ENCODE assay signal across 8 mouse cellular contexts in genomic region chr11:113683627-113683956, GRCm38 (mm10). TPM values are rescaled to one million over a fixed set of nuclear protein-coding genes. Genes with fewer than 3 reads are reported as not detected.
DNase-seq lines count a peak whose midpoint lies in the region; ATAC-seq and TF ChIP-seq lines count a peak whose summit lies in the region.

No protein-coding gene starts in this region.

- no peaks in the 10 kb centered on the region for H3K9me3 ChIP-seq in embryonic facial prominence, embryonic 12.5 days
- no peaks in the 10 kb centered on the region for H3K9me3 ChIP-seq in intestine, embryonic 16.5 days (ENCODE audit: control insufficient read depth, low read length)
- H3K9me3 ChIP-seq in neural tube, embryonic 12.5 days, result no peaks in the 10 kb centered on the region

- H3K27ac ChIP-seq in left cerebral cortex, adult 2 months, result peak overlapping the region; percentile 93
- peak overlapping the region; percentile 97 for H3K27ac ChIP-seq in embryonic facial prominence, embryonic 12.5 days
- peak overlapping the region; percentile 97 for H3K27ac ChIP-seq in intestine, embryonic 16.5 days (ENCODE audit: low read length)
- peak overlapping the region; percentile 79 for H3K27ac ChIP-seq in neural tube, embryonic 12.5 days

- ATAC-seq in embryonic facial prominence, embryonic 12.5 days (ENCODE audit: insufficient number of reproducible peaks, insufficient read depth, low FRiP score, low TSS enrichment), result peak; percentile 68; the same call in 1 of the 2 replicates
- no peak; the same call in 1 of the 2 replicates for ATAC-seq in intestine, embryonic 16.5 days
- peak; percentile 65; the same call in 1 of the 2 replicates for ATAC-seq in neural tube, embryonic 12.5 days (ENCODE audit: low FRiP score, low read depth)

- peaks cover 26% of the 10 kb centered on the region for H3K4me1 ChIP-seq in embryonic facial prominence, embryonic 12.5 days
- peaks cover 23% of the 10 kb centered on the region for H3K4me1 ChIP-seq in intestine, embryonic 16.5 days (ENCODE audit: control insufficient read depth, insufficient read depth, low read length)
- H3K4me1 ChIP-seq in neural tube, embryonic 12.5 days, result peaks cover 41% of the 10 kb centered on the region

- peaks cover 10% of the 10 kb centered on the region for H3K36me3 ChIP-seq in embryonic facial prominence, embryonic 12.5 days
- peaks cover 10% of the 10 kb centered on the region for H3K36me3 ChIP-seq in intestine, embryonic 16.5 days (ENCODE audit: control insufficient read depth, insufficient read depth, low read length)
- H3K36me3 ChIP-seq in neural tube, embryonic 12.5 days, result peaks cover 9% of the 10 kb centered on the region

- H3K4me3 ChIP-seq in left cerebral cortex, adult 2 months, result peak overlapping the region; percentile 75
- peak overlapping the region; percentile 99 for H3K4me3 ChIP-seq in embryonic facial prominence, embryonic 12.5 days
- H3K4me3 ChIP-seq in intestine, embryonic 16.5 days (ENCODE audit: low read length), result peak overlapping the region; percentile 93
- peak overlapping the region; percentile 87 for H3K4me3 ChIP-seq in neural tube, embryonic 12.5 days

- under 1% methylated on average over 32 of the region's 38 CpGs for WGBS in embryonic facial prominence, embryonic 12.5 days
- WGBS in intestine, embryonic 16.5 days, result 0% methylated on average over 35 of the region's 38 CpGs
- WGBS in neural tube, embryonic 12.5 days, result under 1% methylated on average over 37 of the region's 38 CpGs

- peak overlapping the region; percentile 93 for H3K9ac ChIP-seq in embryonic facial prominence, embryonic 12.5 days
- peak overlapping the region; percentile 91 for H3K9ac ChIP-seq in intestine, embryonic 16.5 days (ENCODE audit: low read depth, low read length)
- peak overlapping the region; percentile 81 for H3K9ac ChIP-seq in neural tube, embryonic 12.5 days

- no peaks in the 10 kb centered on the region for H3K27me3 ChIP-seq in embryonic facial prominence, embryonic 12.5 days
- no peaks in the 10 kb centered on the region for H3K27me3 ChIP-seq in intestine, embryonic 16.5 days (replicated peaks; ENCODE audit: control insufficient read depth, insufficient read depth, low read length)
- no peaks in the 10 kb centered on the region for H3K27me3 ChIP-seq in neural tube, embryonic 12.5 days (replicated peaks)

- no peak for TF ChIP-seq CTCF in left cerebral cortex, adult 2 months (IDR thresholded peaks at IDR 0.05)

- no peak for DNase-seq in left cerebral cortex, adult 2 months (ENCODE audit: extremely low spot score in 1 of 2, low spot score in 2 of 2)
- no peak for DNase-seq in left cerebral cortex, adult 8-10 months (ENCODE audit: low spot score in 2 of 2)
- no peak for DNase-seq in right cerebral cortex, postnatal 14 days
- no peak for DNase-seq in right cerebral cortex, adult 2 months (ENCODE audit: low spot score in 2 of 2)
- DNase-seq in yolk sac, embryonic 10.5 days (ENCODE audit: low spot score), result no peak

- H3K4me2 ChIP-seq in embryonic facial prominence, embryonic 12.5 days (replicated peaks), result peak overlapping the region; percentile 81
- H3K4me2 ChIP-seq in intestine, embryonic 16.5 days (ENCODE audit: low read depth, low read length), result peak overlapping the region; percentile 79
- peak overlapping the region; percentile 90 for H3K4me2 ChIP-seq in neural tube, embryonic 12.5 days (replicated peaks)

- intact Hi-C loops in left cerebral cortex, adult 2 months (cut with DNase I), result no loop called here

RNA-seq across cellular contexts. Expression of gene Fam104a, which starts 0.4 kb away (rescaled TPM):
- total RNA-seq in left cerebral cortex, adult 2 months (2021), result 10 to 100 TPM; 31.2 to 31.4 TPM
- total RNA-seq in left cerebral cortex, adult 8-10 months (2022), result 10 to 100 TPM; 27.9 to 31.5 (median 29.3) TPM
- polyA plus RNA-seq in embryonic facial prominence, embryonic 12.5 days (2016; fragmentation: Nextera tagmentation; extraction: Ambion mirVana), result 52.6 TPM in 2 replicates
- polyA plus RNA-seq in intestine, embryonic 16.5 days (2015; fragmentation: Nextera tagmentation; extraction: Ambion mirVana), result 40.5 and 41.7 TPM in 2 replicates
- polyA plus RNA-seq in neural tube, embryonic 12.5 days (2016; fragmentation: Nextera tagmentation; extraction: Ambion mirVana), result 49.9 and 51.0 TPM in 2 replicates

RNA-seq across cellular contexts. Expression of gene D11Wsu47e, which starts 0.6 kb away (rescaled TPM):
- 10 to 100 TPM; 13.2 to 14.5 TPM for total RNA-seq in left cerebral cortex, adult 2 months (2021)
- 10 to 100 TPM; 11.4 to 15.4 (median 12.8) TPM for total RNA-seq in left cerebral cortex, adult 8-10 months (2022)
- 24.5 and 26.5 TPM in 2 replicates for polyA plus RNA-seq in embryonic facial prominence, embryonic 12.5 days (2016; fragmentation: Nextera tagmentation; extraction: Ambion mirVana)
- 13.8 and 14.5 TPM in 2 replicates for polyA plus RNA-seq in intestine, embryonic 16.5 days (2015; fragmentation: Nextera tagmentation; extraction: Ambion mirVana)
- 21.9 and 22.8 TPM in 2 replicates for polyA plus RNA-seq in neural tube, embryonic 12.5 days (2016; fragmentation: Nextera tagmentation; extraction: Ambion mirVana)

RNA-seq across cellular contexts. Expression of gene Cpsf4l, which starts 26.2 kb away (rescaled TPM):
- total RNA-seq in left cerebral cortex, adult 2 months (2021), result not detected
- under 1 TPM in 2 of 4 experiments, not detected in 2; 0.35 to 0.76 TPM for total RNA-seq in left cerebral cortex, adult 8-10 months (2022)
- polyA plus RNA-seq in embryonic facial prominence, embryonic 12.5 days (2016; fragmentation: Nextera tagmentation; extraction: Ambion mirVana), result 0.37 TPM in 1 of 2 replicates, not detected in the other
- 0.12 and 0.33 TPM in 2 replicates for polyA plus RNA-seq in intestine, embryonic 16.5 days (2015; fragmentation: Nextera tagmentation; extraction: Ambion mirVana)
- 0.38 and 0.59 TPM in 2 replicates for polyA plus RNA-seq in neural tube, embryonic 12.5 days (2016; fragmentation: Nextera tagmentation; extraction: Ambion mirVana)

RNA-seq across cellular contexts. Expression of gene Slc39a11, which starts 33.7 kb away (rescaled TPM):
- total RNA-seq in left cerebral cortex, adult 2 months (2021), result 10 to 100 TPM; 12.4 to 13.3 TPM
- 10 to 100 TPM; 14.6 to 16.7 (median 16.2) TPM for total RNA-seq in left cerebral cortex, adult 8-10 months (2022)
- 21.4 TPM in 2 replicates for polyA plus RNA-seq in embryonic facial prominence, embryonic 12.5 days (2016; fragmentation: Nextera tagmentation; extraction: Ambion mirVana)
- polyA plus RNA-seq in intestine, embryonic 16.5 days (2015; fragmentation: Nextera tagmentation; extraction: Ambion mirVana), result 52.8 and 56.5 TPM in 2 replicates
- 26.1 and 26.7 TPM in 2 replicates for polyA plus RNA-seq in neural tube, embryonic 12.5 days (2016; fragmentation: Nextera tagmentation; extraction: Ambion mirVana)

RNA-seq across cellular contexts. Expression of gene Cog1, which starts 34.6 kb away (rescaled TPM):
- total RNA-seq in left cerebral cortex, adult 2 months (2021), result 10 to 100 TPM; 50.3 to 52.3 TPM
- 10 to 100 TPM; 42.7 to 51.9 (median 47.0) TPM for total RNA-seq in left cerebral cortex, adult 8-10 months (2022)
- 28.9 and 31.1 TPM in 2 replicates for polyA plus RNA-seq in embryonic facial prominence, embryonic 12.5 days (2016; fragmentation: Nextera tagmentation; extraction: Ambion mirVana)
- polyA plus RNA-seq in intestine, embryonic 16.5 days (2015; fragmentation: Nextera tagmentation; extraction: Ambion mirVana), result 24.9 and 25.0 TPM in 2 replicates
- 44.1 and 50.7 TPM in 2 replicates for polyA plus RNA-seq in neural tube, embryonic 12.5 days (2016; fragmentation: Nextera tagmentation; extraction: Ambion mirVana)
